20 mouse cellular contexts compared by ENCODE assay signal in the genomic region with DNA sequence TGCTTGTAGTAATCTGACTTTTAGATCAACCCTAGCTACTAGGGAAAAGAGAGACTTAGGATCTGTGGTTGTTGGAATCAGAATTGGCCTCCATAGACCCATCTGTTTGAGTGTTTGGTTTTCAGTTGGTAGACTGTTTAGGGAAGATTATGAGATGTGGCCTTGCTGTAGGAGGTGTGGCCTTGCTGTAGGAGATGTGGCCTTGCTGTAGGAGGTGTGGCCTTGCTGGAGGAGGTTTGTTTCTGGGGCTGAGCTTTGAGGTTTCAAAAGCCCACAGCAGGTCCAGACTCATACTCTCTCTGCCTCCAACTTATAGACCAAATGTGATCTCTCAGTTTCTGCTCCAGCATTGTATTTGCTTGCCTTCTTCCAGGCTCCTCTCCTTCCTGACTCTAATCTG.
"Had no signal": no experiment of that assay in that cellular context is flagged by ENCODE, and none has a peak within 500 bp of the region (broad histone marks: within the 10 kb centered on the region; RNA-seq: fewer than 3 reads in every experiment).

No protein-coding gene starts in this region.

- H3K4me2 ChIP-seq: lung, embryonic 14.5 days; midbrain, embryonic 12.5 days; neural tube, embryonic 13.5 days; neural tube, embryonic 15.5 days; stomach, embryonic 15.5 days had no signal

- H3K27ac ChIP-seq: midbrain, embryonic 10.5 days; midbrain, embryonic 12.5 days; neural tube, embryonic 13.5 days; neural tube, embryonic 15.5 days; stomach, embryonic 15.5 days; stomach, postnatal 0 days had no signal

- H3K36me3 ChIP-seq: midbrain, embryonic 10.5 days; midbrain, embryonic 12.5 days; neural tube, embryonic 13.5 days; neural tube, embryonic 15.5 days; stomach, embryonic 15.5 days had no signal

- H3K9me3 ChIP-seq: midbrain, embryonic 10.5 days; midbrain, embryonic 12.5 days; neural tube, embryonic 13.5 days; neural tube, embryonic 15.5 days; stomach, embryonic 15.5 days had no signal

- H3K4me1 ChIP-seq: midbrain, embryonic 10.5 days; midbrain, embryonic 12.5 days; neural tube, embryonic 13.5 days; neural tube, embryonic 15.5 days; stomach, embryonic 15.5 days had no signal

- DNase-seq: lung, adult 18-20 months; lung, embryonic 14.5 days; lung, postnatal 10 days; lung, postnatal 4 days; midbrain, embryonic 14.5 days; retina, postnatal 1 day; right cerebral cortex, postnatal 25 days; right cerebral cortex, postnatal 4 days; spleen, adult 18-20 months; thymus, adult 2 months; thymus, postnatal 25 days; thymus, postnatal 4 days had no signal

- H3K9ac ChIP-seq: lung, embryonic 14.5 days; midbrain, embryonic 12.5 days; neural tube, embryonic 13.5 days; neural tube, embryonic 15.5 days; stomach, embryonic 15.5 days had no signal

- H3K27me3 ChIP-seq: midbrain, embryonic 12.5 days; neural tube, embryonic 13.5 days; neural tube, embryonic 15.5 days; stomach, embryonic 15.5 days had no signal

- ATAC-seq: midbrain, embryonic 16.5 days had no signal

- H3K4me3 ChIP-seq: midbrain, embryonic 10.5 days; midbrain, embryonic 12.5 days; myocyte; neural tube, embryonic 13.5 days; neural tube, embryonic 15.5 days; stomach, embryonic 15.5 days had no signal
